Mouse (Mus musculus) C3H10T1/2 (cell line): ENCODE measurements around the gene Tnk2. TPM values are rescaled to one million over a fixed set of nuclear protein-coding genes. Genes with fewer than 3 reads are reported as not detected.

Experiments used
- polyA plus RNA-seq, 2 experiments: library from polyadenylated mRNA; unstranded; fragments of >200 nt; fragmentation: generic; extraction: Trizol; gene quantifications; one replicate each; pipeline ENCODE4 v1.2.1; 2012; ENCODE audit warnings: missing spikeins in 2 of 2

The Tnk2 gene
- 10 to 100 TPM; 31.4 to 40.3 TPM for polyA plus RNA-seq

GRCm38 (mm10) chr16:32643661-32644061 is at the start of gene Tnk2:
Gene Tnk2, plus strand, starts transcription at chr16:32643874.

GRCm38 (mm10) chr16:32608712-32609400 is 34.8 kb upstream of the Tnk2 start, which contains the start of gene Tfrc:
Gene Tfrc, plus strand, starts transcription at chr16:32608920.

Other genes starting within 250 kb of the Tnk2 start
- under 1 TPM in 1 of 2 experiments, not detected in 1; 0.06 TPM for gene Tm4sf19, start 243.4 kb upstream of the Tnk2 start, polyA plus RNA-seq
- 10 to 100 TPM in 1 of 2 experiments, 1 to 10 TPM in 1; 2.8 to 19.6 TPM for gene Tctex1d2, start 224.2 kb upstream of the Tnk2 start, polyA plus RNA-seq
- gene Pcyt1a, start 213.0 kb upstream of the Tnk2 start, polyA plus RNA-seq, result 10 to 100 TPM in 1 of 2 experiments, 1 to 10 TPM in 1; 2.3 to 16.0 TPM
- gene Slc51a, start 156.0 kb upstream of the Tnk2 start, polyA plus RNA-seq, result under 1 TPM; 0.42 to 0.95 TPM
- not detected for gene Zdhhc19, start 147.6 kb upstream of the Tnk2 start, polyA plus RNA-seq
- 1 to 10 TPM; 1.2 to 1.3 TPM for gene Tfrc, start 35.0 kb upstream of the Tnk2 start, polyA plus RNA-seq
- gene Muc4, start 92.0 kb downstream of the Tnk2 start, polyA plus RNA-seq, result not detected
- gene Muc20, start 153.6 kb downstream of the Tnk2 start, polyA plus RNA-seq, result not detected
- gene Smbd1, start 166.6 kb downstream of the Tnk2 start, polyA plus RNA-seq, result not detected
- 1 to 10 TPM in 1 of 2 experiments, under 1 TPM in 1; 0.87 to 8.0 TPM for gene Fyttd1, start 233.6 kb downstream of the Tnk2 start, polyA plus RNA-seq
- 10 to 100 TPM in 1 of 2 experiments, 1 to 10 TPM in 1; 9.9 to 26.5 TPM for gene Rubcn, start 233.9 kb downstream of the Tnk2 start, polyA plus RNA-seq